Mouse (Mus musculus) heart, postnatal 14 days (tissue): Measurements from ENCODE around the gene Nr4a3. TPM values are rescaled to one million over a fixed set of nuclear protein-coding genes. Genes with fewer than 3 reads are reported as not detected.

ENCODE experiments used
- DNase-seq, 2 experiments: peaks; one replicate each; pipeline ENCODE4 v3.0.0; 2021 to 2022
- intact Hi-C: fragments of 180-260 bp; cut with DNase I; formaldehyde crosslinking; loops from one replicate; pipeline ENCODE4 v1.15.1; 2025
- total RNA-seq, 2 experiments: library from RNA; stranded (reverse); gene quantifications; 2 replicates each; pipeline ENCODE4 v1.2.3; 2021

Gene Nr4a3
- total RNA-seq, 2 experiments from 2014 or later = 4.0 to 12.0 TPM

GRCm38 (mm10) chr4:48048456-48049315 is 3.7 kb downstream of the Nr4a3 start:
- no peak for DNase-seq
- intact Hi-C loops = loop anchor here (5.0 to 10.0 kb wide), 3 partner anchors 471 to 994 kb away; partner anchors contain the start of gene Anks6

GRCm38 (mm10) chr4:48050020-48050419 is 5.1 kb downstream of the Nr4a3 start:
- intact Hi-C loops = loop anchor here (10.0 kb wide), 1 partner anchor 335 kb away; no protein-coding TSS in a partner anchor
- no peak for DNase-seq

GRCm38 (mm10) chr4:48050442-48050841 is 5.5 kb downstream of the Nr4a3 start:
- intact Hi-C loops = loop anchor here (10.0 kb wide), 1 partner anchor 334 kb away; no protein-coding TSS in a partner anchor
- DNase-seq = no peak

GRCm38 (mm10) chr4:48051086-48051673 is 6.2 kb downstream of the Nr4a3 start:
- no peak for DNase-seq
- intact Hi-C loops = loop anchor here (10.0 kb wide), 1 partner anchor 334 kb away; no protein-coding TSS in a partner anchor

- intact Hi-C loops = loop anchor here (10.0 kb wide), 1 partner anchor 333 kb away; no protein-coding TSS in a partner anchor
- peak; percentile 13 to 29 for DNase-seq
Measured at GRCm38 (mm10) chr4:48051674-48052121, 6.7 kb downstream of the Nr4a3 start.

GRCm38 (mm10) chr4:48061716-48062115 is 16.8 kb downstream of the Nr4a3 start:
- intact Hi-C loops = no loop called here
- DNase-seq = no peak

- DNase-seq = no peak
- intact Hi-C loops = no loop called here
Measured at GRCm38 (mm10) chr4:48064311-48064710, 19.4 kb downstream of the Nr4a3 start.

GRCm38 (mm10) chr4:48066676-48067075 is 21.7 kb downstream of the Nr4a3 start:
- intact Hi-C loops = no loop called here
- no peak for DNase-seq

- intact Hi-C loops = no loop called here
- DNase-seq = no peak
Measured at GRCm38 (mm10) chr4:48069111-48069510, 24.2 kb downstream of the Nr4a3 start.

GRCm38 (mm10) chr4:48072006-48072405 is 27.1 kb downstream of the Nr4a3 start:
- no peak for DNase-seq
- intact Hi-C loops = no loop called here

GRCm38 (mm10) chr4:48073325-48073724 is 28.4 kb downstream of the Nr4a3 start:
- intact Hi-C loops = no loop called here
- no peak for DNase-seq

GRCm38 (mm10) chr4:48074451-48075240 is 29.7 kb downstream of the Nr4a3 start:
- DNase-seq = no peak
- intact Hi-C loops = no loop called here

GRCm38 (mm10) chr4:48076693-48077471 is 31.9 kb downstream of the Nr4a3 start:
- intact Hi-C loops = no loop called here

GRCm38 (mm10) chr4:48078213-48078612 is 33.3 kb downstream of the Nr4a3 start:
- no peak for DNase-seq
- intact Hi-C loops = no loop called here

More at GRCm38 (mm10) chr4:48076693-48077471, 31.9 kb downstream of the Nr4a3 start:
- peak; percentile 22 to 40 for DNase-seq

GRCm38 (mm10) chr4:48079285-48080039 is 34.5 kb downstream of the Nr4a3 start:
- DNase-seq = no peak
- intact Hi-C loops = no loop called here

GRCm38 (mm10) chr4:48083452-48083851 is 38.5 kb downstream of the Nr4a3 start:
- intact Hi-C loops = no loop called here
- no peak for DNase-seq

GRCm38 (mm10) chr4:48086609-48087008 is 41.7 kb downstream of the Nr4a3 start:
- intact Hi-C loops = no loop called here
- DNase-seq = no peak

- DNase-seq = no peak
- intact Hi-C loops = no loop called here
Measured at GRCm38 (mm10) chr4:48087497-48087896, 42.5 kb downstream of the Nr4a3 start.

- intact Hi-C loops = no loop called here
Measured at GRCm38 (mm10) chr4:48093221-48093620, 48.3 kb downstream of the Nr4a3 start.

More at GRCm38 (mm10) chr4:48093221-48093620, 48.3 kb downstream of the Nr4a3 start:
- no peak for DNase-seq
